Mouse (Mus musculus) kidney, adult 2 months (tissue): ENCODE data around the gene Dynll2. TPM values are rescaled to one million over a fixed set of nuclear protein-coding genes. Genes with fewer than 3 reads are reported as not detected.

Source experiments
- DNase-seq: peaks from one replicate; pipeline ENCODE4 v3.0.0; 2021
- H3K27ac ChIP-seq: fragments of 200-500 bp; 2 replicates; pipeline ENCODE4 v1.5.1; 2012; ENCODE audit warnings: low read depth, low read length, control low read depth, inconsistent platforms; ENCODE audit not compliant: insufficient read depth
- H3K27me3 ChIP-seq: fragments of 200-500 bp; replicated peaks from 2 replicates; pipeline ENCODE4 v1.6.1; 2012; ENCODE audit warnings: mild to moderate bottlenecking, moderate library complexity, low read length, inconsistent platforms; ENCODE audit not compliant: control insufficient read depth, insufficient read depth
- H3K36me3 ChIP-seq: fragments of 200-500 bp; 2 replicates; pipeline ENCODE4 v1.6.1; 2012; ENCODE audit warnings: mild to moderate bottlenecking, moderate library complexity, low read length, inconsistent platforms; ENCODE audit not compliant: control insufficient read depth, insufficient read depth
- H3K4me1 ChIP-seq: fragments of 200-500 bp; 2 replicates; pipeline ENCODE4 v1.6.1; 2011; ENCODE audit warnings: low read length; ENCODE audit not compliant: control insufficient read depth, insufficient read depth
- H3K4me3 ChIP-seq: fragments of 200-500 bp; 2 replicates; pipeline ENCODE4 v1.5.1; 2011; ENCODE audit warnings: mild to moderate bottlenecking, low read depth, low read length, control low read depth; ENCODE audit not compliant: insufficient read depth
- CTCF ChIP-seq: fragments of 200-500 bp; conservative IDR thresholded peaks from 2 replicates; pipeline ENCODE4 v1.5.1; 2011; ENCODE audit warnings: low read depth, mild to moderate bottlenecking, control low read depth, low read length, moderate library complexity, mixed read lengths; ENCODE audit not compliant: insufficient read depth, insufficient read length
- POLR2A ChIP-seq: fragments of 200-500 bp; IDR thresholded peaks from one replicate; pipeline ENCODE4 v1.6.1; 2011; ENCODE audit warnings: low read depth, low read length, control low read depth
- WGBS: fragments of 180-500 bp; shearing (Covaris S2); methylation state at CpG from one replicate; pipeline ENCODE4 v1.1.7; 2018; 5-methylcytosine and 5-hydroxymethylcytosine counted together
- polyA plus RNA-seq: library from polyadenylated mRNA; depleted of rRNA; stranded (reverse); fragments of >200 nt; gene quantifications from 2 replicates; pipeline ENCODE4 v1.2.3, GENCODE M21; 2012

Gene Dynll2
- polyA plus RNA-seq, 1 experiment: 169 TPM

GRCm38 (mm10) chr11:88027391-88028035 lies 40.2 kb upstream of the Dynll2 start:
- 84% methylated on average over 9 of the region's 9 CpGs for WGBS
- no peak for DNase-seq
- H3K36me3 ChIP-seq: no peaks in the 10 kb centered on the region
- no peak overlapping the region for H3K4me3 ChIP-seq
- no peak for TF ChIP-seq POLR2A
- no peak for TF ChIP-seq CTCF
- H3K27me3 ChIP-seq: no peaks in the 10 kb centered on the region
- 0 out of 2 replicates have a peak, but pooled peaks cover 2% of the 10 kb centered on the region for H3K4me1 ChIP-seq
- no peak overlapping the region for H3K27ac ChIP-seq

GRCm38 (mm10) chr11:88023933-88024332 lies 36.6 kb upstream of the Dynll2 start:
- H3K4me1 ChIP-seq: no peaks in the 10 kb centered on the region
- 74% methylated on average over 2 of the region's 2 CpGs for WGBS
- no peak for TF ChIP-seq CTCF
- TF ChIP-seq POLR2A: no peak
- H3K36me3 ChIP-seq: no peaks in the 10 kb centered on the region
- no peak for DNase-seq
- H3K4me3 ChIP-seq: no peak overlapping the region
- H3K27ac ChIP-seq: no peak overlapping the region
- no peaks in the 10 kb centered on the region for H3K27me3 ChIP-seq

- H3K4me3 ChIP-seq: no peak overlapping the region
- no peak overlapping the region for H3K27ac ChIP-seq
- DNase-seq: no peak
- H3K27me3 ChIP-seq: no peaks in the 10 kb centered on the region
- no peak for TF ChIP-seq CTCF
- 70% methylated on average over 6 of the region's 6 CpGs for WGBS
- H3K36me3 ChIP-seq: no peaks in the 10 kb centered on the region
- H3K4me1 ChIP-seq: no peaks in the 10 kb centered on the region
These were observed 28.5 kb upstream of the Dynll2 start for GRCm38 (mm10) chr11:88015795-88016194.

- 91% methylated on average over 11 of the region's 11 CpGs for WGBS
- no peaks in the 10 kb centered on the region for H3K27me3 ChIP-seq
- TF ChIP-seq POLR2A (no peak), CTCF (no peak)
- DNase-seq: no peak
- H3K27ac ChIP-seq: no peak overlapping the region
- no peak overlapping the region for H3K4me3 ChIP-seq
- H3K36me3 ChIP-seq: no peaks in the 10 kb centered on the region
- H3K4me1 ChIP-seq: no peaks in the 10 kb centered on the region
These were observed 27.8 kb upstream of the Dynll2 start for GRCm38 (mm10) chr11:88015161-88015560.

GRCm38 (mm10) chr11:88013632-88014031 lies 26.3 kb upstream of the Dynll2 start:
- 90% methylated on average over 10 of the region's 10 CpGs for WGBS
- TF ChIP-seq CTCF (no peak), POLR2A (no peak)
- H3K27me3 ChIP-seq: no peaks in the 10 kb centered on the region
- H3K4me1 ChIP-seq: no peaks in the 10 kb centered on the region
- DNase-seq: no peak
- H3K27ac ChIP-seq: no peak overlapping the region
- H3K36me3 ChIP-seq: no peaks in the 10 kb centered on the region
- H3K4me3 ChIP-seq: no peak overlapping the region

GRCm38 (mm10) chr11:88012621-88013244 lies 25.4 kb upstream of the Dynll2 start:
- TF ChIP-seq POLR2A (no peak), CTCF (no peak)
- H3K27me3 ChIP-seq: no peaks in the 10 kb centered on the region
- no peaks in the 10 kb centered on the region for H3K4me1 ChIP-seq
- no peak overlapping the region for H3K27ac ChIP-seq
- H3K4me3 ChIP-seq: no peak overlapping the region
- WGBS: 84% methylated on average over 11 of the region's 11 CpGs
- no peaks in the 10 kb centered on the region for H3K36me3 ChIP-seq
- DNase-seq: no peak

GRCm38 (mm10) chr11:88011914-88012419 lies 24.6 kb upstream of the Dynll2 start:
- no peaks in the 10 kb centered on the region for H3K4me1 ChIP-seq
- H3K27ac ChIP-seq: no peak overlapping the region
- DNase-seq: no peak
- 86% methylated on average over 7 of the region's 7 CpGs for WGBS
- TF ChIP-seq CTCF (no peak), POLR2A (no peak)
- no peak overlapping the region for H3K4me3 ChIP-seq
- H3K27me3 ChIP-seq: no peaks in the 10 kb centered on the region
- no peaks in the 10 kb centered on the region for H3K36me3 ChIP-seq
